Mouse (Mus musculus): Measurements from ENCODE around the gene Olfr548-ps1.

Gene Olfr548-ps1

GRCm38 (mm10) chr7:102575998-102576397, 35.3 kb downstream of the Olfr548-ps1 start:
- no peak for DNase-seq

GRCm38 (mm10) chr7:102591786-102592185, 51.1 kb downstream of the Olfr548-ps1 start, which contains the start of gene Olfr551:
Gene Olfr551, minus strand, starts transcription at chr7:102591886.
- DNase-seq = no peak

Measured in cerebellum, adult 9-11 months (tissue).